Mouse (Mus musculus): Measurements from ENCODE around the gene Nxph3. TPM values are rescaled to one million over a fixed set of nuclear protein-coding genes. Genes with fewer than 3 reads are reported as not detected.

The Nxph3 gene
- polyA plus RNA-seq, 1 experiment from 2014 or later = 0.69 TPM

DNA sequence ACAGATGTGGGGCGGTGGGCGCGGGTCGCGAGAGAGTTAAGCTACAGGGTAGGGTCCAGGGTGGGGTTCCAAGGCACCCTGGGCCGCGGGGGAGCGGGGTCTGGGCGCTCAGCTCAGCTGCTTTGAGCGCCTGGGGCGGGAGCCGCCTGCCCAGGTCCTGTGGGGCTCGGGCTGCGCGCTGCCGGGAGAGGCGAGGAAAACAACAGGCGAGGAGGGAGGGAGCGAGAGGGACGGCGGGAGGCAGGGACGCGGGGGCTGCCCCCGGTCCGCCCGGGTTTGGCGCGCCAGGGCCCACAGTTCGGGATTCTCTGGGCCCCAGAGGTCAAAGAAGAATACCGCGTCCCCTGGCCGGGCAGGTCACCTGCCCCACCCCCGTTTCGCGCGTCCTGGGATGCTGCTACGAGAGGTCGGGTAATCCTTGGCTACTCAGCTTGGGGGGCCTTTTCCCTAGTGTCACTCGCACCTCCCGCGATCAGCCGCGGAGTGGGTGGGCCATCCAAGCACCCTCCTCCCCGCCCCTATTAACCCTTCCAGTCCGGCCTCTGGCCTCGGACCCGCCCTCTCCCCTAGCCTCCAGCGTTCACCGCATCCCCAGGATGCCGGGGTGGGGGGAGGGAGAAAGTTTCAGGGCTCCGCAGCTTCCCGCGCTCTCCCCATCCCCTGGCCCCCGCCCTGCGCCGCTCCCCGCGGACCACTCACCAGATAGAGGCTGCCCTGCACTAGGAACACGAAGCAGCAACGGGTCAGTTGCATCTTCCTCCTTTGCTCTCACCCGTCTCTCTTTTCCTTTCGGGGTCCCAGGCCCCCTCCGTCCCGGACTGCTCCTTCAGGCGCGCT is 691 bp downstream of the Nxph3 start:
- WGBS = under 1% methylated on average over 51 of the region's 66 CpGs
- ATAC-seq (ENCODE audit: low FRiP score) (peak; percentile 26), DNase-seq (ENCODE audit: low spot score) (peak; percentile 54)
- Histone ChIP-seq H3K9me3 (ENCODE audit: control insufficient read depth, low read length) (no peaks in the 10 kb centered on the region), H3K4me2 (replicated peaks; ENCODE audit: low read depth, low read length) (peak overlapping the region; percentile 97), H3K4me1 (replicated peaks; ENCODE audit: control insufficient read depth, insufficient read depth, low read length) (peaks cover 20% of the 10 kb centered on the region), H3K36me3 (ENCODE audit: control insufficient read depth, insufficient read depth, low read length) (no peaks in the 10 kb centered on the region), H3K9ac (ENCODE audit: low read depth, low read length) (peak overlapping the region; percentile 48), H3K4me3 (ENCODE audit: low read depth, low read length) (peak overlapping the region; percentile 51), H3K27ac (ENCODE audit: low read depth, low read length) (no peak overlapping the region), H3K27me3 (ENCODE audit: control insufficient read depth, insufficient read depth, low read length) (peaks cover 38% of the 10 kb centered on the region)

DNA sequence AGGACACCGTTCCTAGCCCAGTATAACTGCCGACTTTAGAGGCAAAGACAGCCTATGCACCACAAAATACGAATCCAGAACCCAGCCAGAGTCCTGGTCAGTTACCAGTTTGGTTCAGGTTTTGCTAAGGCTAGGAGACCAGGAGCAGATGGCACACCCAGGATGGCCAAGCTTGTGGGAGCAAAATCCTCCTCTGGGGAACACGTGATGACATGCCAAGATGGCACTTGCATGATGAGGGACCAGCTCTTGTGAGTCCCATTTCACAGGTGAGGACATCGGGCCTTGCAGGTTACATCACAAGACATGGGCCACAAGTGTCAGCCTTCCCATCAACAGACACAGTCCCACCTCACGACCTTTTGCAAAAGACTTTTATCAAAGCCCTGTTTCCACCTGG is 2.0 kb downstream of the Nxph3 start:
- 79% methylated on average over 6 of the region's 6 CpGs for WGBS
- Histone ChIP-seq H3K4me1 (replicated peaks; ENCODE audit: control insufficient read depth, insufficient read depth, low read length) (peaks cover 20% of the 10 kb centered on the region), H3K27ac (ENCODE audit: low read depth, low read length) (no peak overlapping the region), H3K9me3 (ENCODE audit: control insufficient read depth, low read length) (no peaks in the 10 kb centered on the region), H3K27me3 (ENCODE audit: control insufficient read depth, insufficient read depth, low read length) (peaks cover 38% of the 10 kb centered on the region), H3K4me3 (ENCODE audit: low read depth, low read length) (no peak overlapping the region), H3K9ac (ENCODE audit: low read depth, low read length) (no peak overlapping the region), H3K36me3 (ENCODE audit: control insufficient read depth, insufficient read depth, low read length) (no peaks in the 10 kb centered on the region), H3K4me2 (replicated peaks; ENCODE audit: low read depth, low read length) (no peak overlapping the region)
- ATAC-seq (ENCODE audit: low FRiP score) (no peak), DNase-seq (ENCODE audit: low spot score) (no peak)

GRCm38 (mm10) chr11:95511919-95512318 is 2.5 kb downstream of the Nxph3 start:
- ATAC-seq (ENCODE audit: low FRiP score) = no peak
- Histone ChIP-seq H3K27ac (ENCODE audit: low read depth, low read length) (no peak overlapping the region), H3K27me3 (ENCODE audit: control insufficient read depth, insufficient read depth, low read length) (peaks cover 38% of the 10 kb centered on the region), H3K4me1 (replicated peaks; ENCODE audit: control insufficient read depth, insufficient read depth, low read length) (peaks cover 20% of the 10 kb centered on the region), H3K9ac (ENCODE audit: low read depth, low read length) (no peak overlapping the region), H3K4me2 (replicated peaks; ENCODE audit: low read depth, low read length) (no peak overlapping the region), H3K9me3 (ENCODE audit: control insufficient read depth, low read length) (no peaks in the 10 kb centered on the region), H3K4me3 (ENCODE audit: low read depth, low read length) (no peak overlapping the region), H3K36me3 (ENCODE audit: control insufficient read depth, insufficient read depth, low read length) (no peaks in the 10 kb centered on the region)
- no peak for DNase-seq (ENCODE audit: low spot score)
- 74% methylated on average over 1 of the region's 1 CpGs for WGBS

DNA sequence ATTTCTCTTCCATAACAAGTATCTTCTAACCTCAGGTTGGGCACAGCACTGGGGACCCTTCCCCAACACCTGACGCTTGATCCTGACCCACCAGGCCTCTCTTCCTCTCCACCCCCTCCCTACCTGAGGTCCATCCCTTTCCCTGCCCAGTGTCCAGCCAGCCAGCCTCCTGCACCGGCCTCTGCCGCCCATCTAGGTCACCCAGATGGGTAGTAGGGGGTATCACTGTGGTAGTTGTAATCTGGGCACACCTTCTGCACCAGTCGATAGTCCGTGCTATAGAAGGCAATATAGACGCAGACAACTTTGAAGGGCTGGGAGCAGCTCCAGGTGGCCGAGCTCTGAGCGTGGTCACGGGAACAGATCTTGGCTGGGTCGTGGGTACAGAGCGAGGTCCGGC is 3.7 kb downstream of the Nxph3 start:
- no peak overlapping the region for H3K9ac ChIP-seq (ENCODE audit: low read depth, low read length)
- no peaks in the 10 kb centered on the region for H3K36me3 ChIP-seq (ENCODE audit: control insufficient read depth, insufficient read depth, low read length)
- H3K4me2 ChIP-seq (replicated peaks; ENCODE audit: low read depth, low read length) = no peak overlapping the region
- peaks cover 14% of the 10 kb centered on the region; the same call in 1 of the 2 replicates for H3K4me1 ChIP-seq (replicated peaks; ENCODE audit: control insufficient read depth, insufficient read depth, low read length)
- 92% methylated on average over 12 of the region's 12 CpGs for WGBS
- ATAC-seq (ENCODE audit: low FRiP score) = no peak
- H3K4me3 ChIP-seq (ENCODE audit: low read depth, low read length) = no peak overlapping the region
- no peak for DNase-seq (ENCODE audit: low spot score)
- H3K27me3 ChIP-seq (ENCODE audit: control insufficient read depth, insufficient read depth, low read length) = peaks cover 34% of the 10 kb centered on the region
- no peaks in the 10 kb centered on the region for H3K9me3 ChIP-seq (ENCODE audit: control insufficient read depth, low read length)
- no peak overlapping the region for H3K27ac ChIP-seq (ENCODE audit: low read depth, low read length)

DNA sequence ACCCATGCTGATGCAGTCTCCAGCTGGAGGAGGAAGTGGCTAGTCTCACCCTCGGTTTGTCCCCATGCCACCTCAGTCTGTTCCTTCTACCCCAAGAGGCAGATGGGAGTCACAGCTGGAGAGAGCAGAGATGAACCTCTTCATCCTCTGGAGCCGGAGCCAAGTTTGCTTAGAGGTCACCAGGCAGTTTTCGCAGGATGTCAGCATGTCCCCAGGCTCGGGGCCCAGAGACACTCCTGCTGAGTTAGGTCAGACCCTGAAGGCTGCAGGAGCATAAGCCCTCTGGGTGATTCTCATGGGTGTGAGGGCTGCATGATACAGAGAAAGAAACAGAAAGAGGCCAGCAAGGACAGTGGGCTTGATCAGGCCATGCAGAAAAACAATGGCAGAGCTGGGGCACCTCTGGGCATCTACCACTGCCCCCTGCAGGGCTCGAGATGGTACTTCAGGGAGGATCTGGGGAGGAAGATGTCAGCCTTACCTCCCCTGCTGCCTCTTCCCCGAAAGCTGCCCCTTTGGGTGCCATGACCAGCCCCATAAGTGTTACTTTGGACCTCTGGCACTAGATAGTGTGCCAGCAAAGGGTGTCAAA is 5.1 kb downstream of the Nxph3 start:
- Histone ChIP-seq H3K36me3 (ENCODE audit: control insufficient read depth, insufficient read depth, low read length) (no peaks in the 10 kb centered on the region), H3K27me3 (ENCODE audit: control insufficient read depth, insufficient read depth, low read length) (peaks cover 21% of the 10 kb centered on the region), H3K9ac (ENCODE audit: low read depth, low read length) (no peak overlapping the region), H3K4me2 (replicated peaks; ENCODE audit: low read depth, low read length) (no peak overlapping the region), H3K4me1 (replicated peaks; ENCODE audit: control insufficient read depth, insufficient read depth, low read length) (peaks cover 7% of the 10 kb centered on the region; the same call in 1 of the 2 replicates), H3K9me3 (ENCODE audit: control insufficient read depth, low read length) (no peaks in the 10 kb centered on the region), H3K27ac (ENCODE audit: low read depth, low read length) (no peak overlapping the region), H3K4me3 (ENCODE audit: low read depth, low read length) (no peak overlapping the region)
- 82% methylated on average over 6 of the region's 6 CpGs for WGBS
- ATAC-seq (ENCODE audit: low FRiP score) (no peak), DNase-seq (ENCODE audit: low spot score) (peak; percentile 35)

DNA sequence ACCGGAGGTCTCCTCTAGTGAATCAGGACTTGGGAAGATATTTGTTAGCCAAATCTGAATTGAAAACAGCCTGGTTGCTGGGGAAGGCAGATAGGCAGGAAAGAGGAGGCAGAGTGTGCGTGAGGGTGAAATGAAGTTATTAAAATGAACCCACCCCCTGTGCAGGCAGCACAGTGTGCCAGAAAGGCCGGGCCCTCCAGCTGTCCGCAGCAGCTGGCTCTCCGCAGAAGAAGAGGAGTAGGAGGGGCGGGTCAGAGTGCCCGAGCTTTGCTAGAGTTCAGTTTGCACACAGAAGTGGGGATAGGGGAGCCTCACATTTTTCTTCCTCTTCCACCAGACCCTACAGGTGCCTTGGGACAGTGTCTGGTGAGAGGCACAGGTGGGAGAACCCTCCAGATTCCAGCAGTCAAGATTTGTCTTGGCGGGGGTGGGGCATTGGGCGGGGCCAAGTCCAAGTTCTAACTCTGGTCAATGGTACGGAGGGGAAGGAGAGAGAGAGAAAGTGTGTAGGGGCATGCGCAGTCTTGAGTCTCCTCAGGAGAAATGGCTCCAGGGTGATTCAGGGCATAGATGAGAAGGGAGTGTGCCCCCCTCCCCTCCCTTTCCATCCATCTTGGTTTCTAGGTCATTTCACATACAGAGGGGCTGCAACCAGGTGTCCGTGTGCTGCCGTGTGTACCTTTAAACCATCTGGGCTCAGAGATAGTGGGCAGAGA is 6.0 kb downstream of the Nxph3 start:
- no peak overlapping the region for H3K9ac ChIP-seq (ENCODE audit: low read depth, low read length)
- ATAC-seq (ENCODE audit: low FRiP score) (no peak), DNase-seq (ENCODE audit: low spot score) (no peak)
- no peaks in the 10 kb centered on the region for H3K36me3 ChIP-seq (ENCODE audit: control insufficient read depth, insufficient read depth, low read length)
- no peak overlapping the region for H3K4me2 ChIP-seq (replicated peaks; ENCODE audit: low read depth, low read length)
- no peaks in the 10 kb centered on the region for H3K9me3 ChIP-seq (ENCODE audit: control insufficient read depth, low read length)
- H3K4me3 ChIP-seq (ENCODE audit: low read depth, low read length) = no peak overlapping the region
- no peaks in the 10 kb centered on the region for H3K4me1 ChIP-seq (replicated peaks; ENCODE audit: control insufficient read depth, insufficient read depth, low read length)
- peaks cover 12% of the 10 kb centered on the region for H3K27me3 ChIP-seq (ENCODE audit: control insufficient read depth, insufficient read depth, low read length)
- H3K27ac ChIP-seq (ENCODE audit: low read depth, low read length) = no peak overlapping the region
- 63% methylated on average over 13 of the region's 13 CpGs for WGBS

- 73% methylated on average over 5 of the region's 5 CpGs for WGBS
- H3K9me3 ChIP-seq (ENCODE audit: control insufficient read depth, low read length) = no peaks in the 10 kb centered on the region
- no peak for DNase-seq (ENCODE audit: low spot score)
- H3K4me3 ChIP-seq (ENCODE audit: low read depth, low read length) = no peak overlapping the region
- H3K9ac ChIP-seq (ENCODE audit: low read depth, low read length) = no peak overlapping the region
- no peaks in the 10 kb centered on the region for H3K4me1 ChIP-seq (replicated peaks; ENCODE audit: control insufficient read depth, insufficient read depth, low read length)
- peaks cover 6% of the 10 kb centered on the region for H3K27me3 ChIP-seq (ENCODE audit: control insufficient read depth, insufficient read depth, low read length)
- no peaks in the 10 kb centered on the region for H3K36me3 ChIP-seq (ENCODE audit: control insufficient read depth, insufficient read depth, low read length)
- no peak overlapping the region for H3K4me2 ChIP-seq (replicated peaks; ENCODE audit: low read depth, low read length)
- H3K27ac ChIP-seq (ENCODE audit: low read depth, low read length) = no peak overlapping the region
- no peak for ATAC-seq (ENCODE audit: low FRiP score)
These were observed 6.6 kb downstream of the Nxph3 start for GRCm38 (mm10) chr11:95507785-95508184.

DNA sequence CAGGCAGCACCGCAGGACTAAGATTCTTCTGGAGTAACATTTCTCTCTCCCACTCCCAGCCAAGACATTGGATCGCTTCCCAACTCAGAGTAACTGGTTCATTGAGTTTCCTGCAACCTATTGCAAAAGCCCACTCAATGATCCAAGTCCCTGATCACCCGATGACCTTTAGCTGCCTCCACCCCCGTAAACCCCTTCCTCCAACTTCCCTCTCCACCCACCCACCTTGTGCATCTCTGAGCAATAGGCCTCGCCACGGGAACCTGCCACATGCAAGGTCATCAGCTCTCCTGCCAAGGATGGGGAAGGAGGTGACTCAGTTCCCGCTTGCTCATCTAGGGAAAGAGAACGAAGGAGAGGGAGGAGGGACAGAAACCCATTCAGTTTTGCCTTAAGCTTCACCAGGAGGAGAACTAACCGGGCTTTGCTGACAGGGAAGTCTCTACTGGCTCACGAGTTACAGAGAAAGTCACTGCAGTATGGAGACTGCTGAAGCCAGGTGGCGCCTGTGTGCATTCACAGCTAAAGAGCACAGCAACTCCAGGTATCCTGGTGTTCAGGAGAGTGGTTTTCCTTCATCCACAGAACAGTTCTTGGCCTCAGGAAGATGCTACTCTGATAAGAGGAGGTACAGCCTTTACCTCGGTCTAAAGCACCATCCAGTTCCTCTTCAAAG is 7.2 kb downstream of the Nxph3 start:
- Histone ChIP-seq H3K4me2 (replicated peaks; ENCODE audit: low read depth, low read length) (no peak overlapping the region), H3K27me3 (ENCODE audit: control insufficient read depth, insufficient read depth, low read length) (0 out of 2 replicates have a peak, but pooled peaks cover 2% of the 10 kb centered on the region), H3K4me1 (replicated peaks; ENCODE audit: control insufficient read depth, insufficient read depth, low read length) (no peaks in the 10 kb centered on the region), H3K27ac (ENCODE audit: low read depth, low read length) (no peak overlapping the region), H3K9ac (ENCODE audit: low read depth, low read length) (no peak overlapping the region), H3K36me3 (ENCODE audit: control insufficient read depth, insufficient read depth, low read length) (no peaks in the 10 kb centered on the region), H3K4me3 (ENCODE audit: low read depth, low read length) (no peak overlapping the region), H3K9me3 (ENCODE audit: control insufficient read depth, low read length) (no peaks in the 10 kb centered on the region)
- no peak for ATAC-seq (ENCODE audit: low FRiP score)
- DNase-seq (ENCODE audit: low spot score) = no peak
- 51% methylated on average over 12 of the region's 12 CpGs for WGBS
